Mouse (Mus musculus) layer of hippocampus, adult 11-12 months (tissue): Measurements from ENCODE around the gene Msi1.
"Not testable (repeated sequence)": the region's sequence is repeated elsewhere in the genome, so short reads cannot be mapped to it uniquely, and the experiment has no call there.

Experiments used
- DNase-seq: peaks from one replicate; pipeline ENCODE4 v3.0.0; 2022; ENCODE audit warnings: low spot score

Gene Msi1

DNA sequence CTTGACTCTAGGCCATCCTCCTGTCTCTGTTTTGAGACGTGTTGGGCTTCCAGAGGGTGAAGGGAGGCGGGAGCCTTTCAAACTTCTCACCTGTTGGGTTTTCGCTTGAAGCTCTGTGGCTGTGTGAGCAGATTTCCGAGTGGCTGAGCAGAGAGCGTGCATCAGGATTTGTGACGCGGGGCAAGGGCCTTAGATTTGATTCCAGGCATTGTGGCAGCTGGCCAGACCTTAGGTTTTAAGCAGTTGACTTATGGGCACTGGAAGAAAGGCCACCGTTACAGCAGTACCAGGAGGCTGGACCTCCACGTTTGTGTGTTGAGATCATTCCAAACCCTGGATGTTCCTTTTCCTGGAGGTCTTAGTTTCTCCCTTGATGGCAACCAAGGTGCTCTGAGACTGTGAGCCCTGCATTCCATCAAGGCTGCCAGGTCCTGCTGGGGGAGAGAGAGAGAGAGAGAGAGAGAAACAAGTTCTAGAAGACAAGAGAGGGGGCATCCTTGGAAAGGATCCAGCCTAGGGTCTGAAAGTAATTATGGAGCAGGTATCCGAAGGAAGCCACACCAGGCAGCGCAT, 5.0 kb downstream of the Msi1 start:
- DNase-seq = no peak

DNA sequence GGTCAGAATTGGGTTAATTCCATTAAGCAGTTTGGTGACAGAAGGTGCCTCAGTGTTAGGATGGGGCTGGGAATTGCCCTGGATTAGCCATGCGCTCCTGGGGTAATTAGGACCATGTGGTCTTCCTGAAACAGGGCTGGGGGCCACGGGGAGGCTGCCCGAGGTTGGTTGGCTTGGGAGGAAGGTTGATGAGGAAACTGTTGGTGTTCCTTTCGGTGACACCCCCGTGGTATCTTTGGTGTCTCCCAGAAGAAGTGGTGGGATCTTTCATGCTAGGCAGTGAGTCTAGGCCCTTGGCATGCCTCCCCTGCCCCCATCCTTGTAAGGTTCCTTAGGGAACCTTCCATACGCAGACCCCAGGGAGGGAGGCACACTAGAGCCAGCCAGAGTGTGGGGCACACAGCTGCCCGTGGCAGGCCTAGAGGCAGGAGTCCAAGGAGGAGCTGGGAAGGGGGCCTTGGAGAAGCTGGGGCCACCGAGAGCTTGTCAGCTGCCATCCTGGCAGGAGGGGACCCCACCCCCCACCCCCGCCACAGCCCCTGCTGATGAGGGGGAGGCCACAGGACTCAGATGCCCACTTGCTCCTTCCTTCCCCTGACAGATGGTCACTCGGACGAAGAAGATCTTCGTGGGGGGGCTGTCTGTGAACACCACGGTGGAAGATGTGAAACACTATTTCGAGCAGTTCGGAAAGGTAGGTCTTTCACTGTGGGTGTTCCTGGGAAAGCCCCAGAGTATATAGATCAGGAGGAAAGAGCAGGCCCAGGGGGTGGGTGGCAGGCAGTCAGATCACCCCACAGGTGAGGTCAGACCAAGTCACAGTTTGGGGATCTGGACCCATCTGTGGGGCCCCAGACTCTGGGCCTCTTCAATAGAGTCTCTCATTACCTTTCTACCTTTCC, 5.7 kb downstream of the Msi1 start:
- DNase-seq = no peak

DNA sequence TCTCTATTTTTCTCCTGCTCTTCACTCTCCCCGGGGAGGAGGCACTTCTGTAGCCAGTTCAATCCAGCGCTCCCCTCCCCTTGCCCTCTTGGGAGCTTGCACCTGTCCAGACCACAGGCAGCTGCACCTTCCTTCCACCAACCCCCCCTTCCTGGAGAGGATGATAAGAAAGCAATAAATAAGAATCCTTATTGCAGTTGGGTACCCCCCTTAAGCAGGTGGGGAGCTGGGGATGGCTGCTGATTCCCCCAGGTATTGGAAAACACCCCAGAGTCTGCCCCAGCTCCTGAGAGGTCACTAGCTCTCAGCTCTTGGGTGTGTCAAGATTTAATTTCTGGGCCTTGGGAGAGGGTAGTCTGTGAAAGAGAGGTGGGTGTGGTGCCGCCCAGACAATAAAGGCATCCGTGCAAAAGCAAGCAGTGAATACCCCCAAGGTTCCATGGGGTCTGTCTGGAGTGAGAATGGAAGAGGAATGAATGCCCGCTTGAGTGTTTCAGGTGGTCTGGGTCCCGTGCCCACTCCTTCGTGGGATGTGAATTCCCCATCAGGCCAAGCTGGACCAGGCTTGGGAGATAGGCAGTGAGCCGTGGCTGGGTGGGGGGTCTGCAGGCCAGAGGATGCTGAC, 6.5 kb downstream of the Msi1 start:
- no peak for DNase-seq

DNA sequence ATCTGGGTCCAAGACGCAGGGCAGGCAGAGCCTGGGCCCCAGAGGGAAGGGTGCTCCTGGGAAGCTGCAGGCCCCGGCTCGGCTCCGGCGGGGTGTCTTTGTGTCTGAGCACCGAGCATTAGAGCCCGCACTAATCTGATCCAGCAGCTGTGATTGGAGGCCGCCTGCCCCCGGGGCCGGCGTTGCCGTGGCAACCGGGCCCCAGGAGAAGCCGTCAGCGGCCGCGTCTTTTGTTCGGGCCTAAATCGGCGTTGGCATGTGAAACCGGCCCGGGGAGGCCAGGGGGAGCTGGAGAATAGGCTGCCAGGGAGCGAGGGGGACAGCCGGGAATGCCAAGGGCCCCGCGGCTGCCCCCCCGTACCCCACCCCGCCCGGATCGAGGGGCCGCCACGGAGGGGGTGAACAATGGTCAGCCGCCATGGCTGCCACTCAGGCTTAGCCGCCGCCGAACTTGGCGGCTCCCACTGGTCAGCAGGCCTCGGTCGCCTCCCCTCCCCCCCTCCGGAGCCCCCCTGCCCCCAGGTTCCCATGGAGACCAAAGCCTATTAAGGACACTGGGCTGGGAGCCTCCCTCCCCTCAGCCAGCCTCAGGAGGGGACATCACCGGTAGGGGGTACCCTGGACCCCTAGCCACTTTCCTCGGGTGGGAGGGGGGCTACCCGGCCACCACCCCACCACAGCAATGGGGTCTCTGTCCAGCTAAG, 7.2 kb downstream of the Msi1 start:
- peak; percentile 89 for DNase-seq

DNA sequence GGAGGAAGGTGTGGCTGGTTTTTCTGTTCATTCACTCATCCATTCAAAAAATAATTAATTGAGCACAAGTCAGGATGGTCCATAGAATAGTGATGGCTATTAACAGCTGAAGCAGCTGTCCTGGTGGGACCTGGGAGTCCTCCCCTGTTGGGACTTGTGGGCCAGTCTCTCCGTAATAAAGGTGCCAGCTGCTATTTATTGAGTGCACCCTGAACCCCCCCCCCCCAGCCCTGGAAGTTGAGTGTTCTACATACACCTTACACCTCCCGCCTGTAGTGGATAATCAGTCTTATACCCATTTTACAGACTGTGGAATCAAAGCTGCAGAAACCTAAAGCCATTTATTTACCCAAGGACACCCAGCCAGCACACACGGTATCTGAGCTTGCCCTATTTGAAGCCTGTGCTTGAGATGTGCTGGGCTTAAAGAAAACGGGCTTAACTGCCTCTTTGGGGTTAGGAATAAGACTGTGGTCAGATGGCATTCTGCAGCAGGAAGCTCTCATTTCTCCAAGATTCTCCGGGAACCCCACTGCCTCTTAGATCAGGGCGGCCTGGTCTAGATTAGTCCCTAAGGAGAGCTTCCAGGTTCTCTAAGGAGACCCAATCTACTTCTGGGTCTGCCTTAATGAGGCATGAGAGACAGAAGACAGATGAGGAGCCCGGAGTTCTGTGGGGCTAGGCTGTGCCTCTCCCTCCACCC, 8.0 kb downstream of the Msi1 start:
- DNase-seq = no peak

DNA sequence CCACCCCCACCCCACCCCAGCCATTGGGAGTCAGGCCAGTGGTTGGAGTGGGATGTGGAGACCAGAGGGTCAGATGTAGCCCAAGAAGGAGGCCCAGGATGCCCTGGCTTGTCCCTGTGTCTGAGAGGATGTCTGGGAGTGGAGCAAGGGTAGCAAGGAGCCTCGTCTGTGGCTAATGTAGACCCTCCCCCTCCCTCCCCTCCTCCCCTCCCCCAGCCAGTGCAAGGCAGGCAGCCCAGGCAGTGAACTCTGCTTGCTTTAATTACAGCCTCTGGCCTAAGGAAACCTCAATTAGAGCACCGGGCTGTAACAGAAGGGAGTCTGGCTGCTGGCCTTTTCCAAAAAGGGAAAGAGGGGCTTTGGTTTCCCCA, 8.5 kb downstream of the Msi1 start:
- no peak for DNase-seq

DNA sequence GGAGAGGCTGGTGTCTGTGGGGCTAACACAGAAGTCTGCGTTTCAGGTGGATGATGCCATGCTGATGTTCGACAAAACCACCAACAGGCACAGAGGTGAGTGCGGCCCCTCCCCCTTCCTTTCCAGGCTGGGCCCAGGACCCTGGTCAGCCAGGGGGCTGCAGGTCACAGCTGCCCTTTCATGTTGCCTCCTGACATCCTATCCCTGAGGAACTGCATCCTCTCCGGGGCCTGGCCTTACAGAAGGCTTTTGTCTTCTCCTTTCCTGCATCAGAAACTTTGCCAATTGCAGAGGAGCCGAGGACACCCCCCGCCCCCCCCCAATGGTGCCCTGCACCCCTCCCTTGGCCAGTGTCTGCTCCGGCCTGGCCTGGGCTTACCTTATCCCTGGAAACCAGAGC, 9.3 kb downstream of the Msi1 start:
- no peak for DNase-seq

DNA sequence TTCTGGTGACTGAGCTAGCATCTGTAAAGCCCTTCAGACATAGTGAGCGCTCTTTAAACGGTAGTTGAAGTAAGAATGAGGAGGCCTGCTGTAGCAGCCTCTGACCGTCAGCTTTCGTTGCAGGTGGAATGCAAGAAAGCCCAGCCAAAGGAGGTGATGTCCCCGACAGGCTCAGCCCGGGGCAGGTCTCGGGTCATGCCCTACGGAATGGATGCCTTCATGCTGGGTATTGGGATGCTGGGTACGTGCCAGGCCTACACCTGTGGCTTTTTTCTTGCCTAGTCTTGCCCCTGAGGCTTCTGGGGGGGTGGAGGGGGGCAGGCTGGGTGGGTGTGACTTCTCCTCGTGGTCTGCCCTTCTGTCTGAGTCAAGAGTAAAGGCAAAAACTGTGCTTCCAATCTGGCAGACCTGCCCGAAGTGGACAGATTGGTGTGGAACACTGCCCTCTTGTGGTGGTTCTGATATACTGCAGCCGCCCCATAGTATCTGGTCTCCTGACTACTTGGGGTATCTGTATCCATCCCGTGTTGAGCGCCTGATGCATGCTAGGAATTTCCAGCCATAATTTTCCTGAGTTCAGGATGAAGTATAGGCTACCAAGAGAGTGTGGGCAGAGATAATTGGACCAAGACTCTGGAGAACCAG, 11.9 kb downstream of the Msi1 start:
- DNase-seq = peak; percentile 81

DNA sequence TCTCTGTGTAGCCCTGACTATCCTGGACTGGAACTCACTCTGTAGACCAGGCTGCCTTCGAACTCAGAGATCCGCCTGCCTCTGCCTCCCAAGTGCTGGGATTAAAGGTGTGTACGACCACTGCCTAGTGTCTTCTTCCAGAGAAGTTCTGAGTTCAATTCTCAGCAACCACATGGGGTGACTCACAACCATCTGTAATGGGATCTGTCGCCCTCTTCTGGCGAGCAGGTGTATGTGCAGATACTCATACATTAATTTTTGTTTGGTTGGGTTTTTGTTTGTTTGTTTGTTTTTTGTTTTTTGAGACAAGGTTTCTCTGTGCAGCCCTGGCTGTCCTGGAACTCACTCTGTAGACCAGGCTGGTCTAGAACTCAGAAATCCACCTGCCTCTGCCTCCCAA, 13.3 kb downstream of the Msi1 start:
- not testable (repeated sequence) for DNase-seq

DNA sequence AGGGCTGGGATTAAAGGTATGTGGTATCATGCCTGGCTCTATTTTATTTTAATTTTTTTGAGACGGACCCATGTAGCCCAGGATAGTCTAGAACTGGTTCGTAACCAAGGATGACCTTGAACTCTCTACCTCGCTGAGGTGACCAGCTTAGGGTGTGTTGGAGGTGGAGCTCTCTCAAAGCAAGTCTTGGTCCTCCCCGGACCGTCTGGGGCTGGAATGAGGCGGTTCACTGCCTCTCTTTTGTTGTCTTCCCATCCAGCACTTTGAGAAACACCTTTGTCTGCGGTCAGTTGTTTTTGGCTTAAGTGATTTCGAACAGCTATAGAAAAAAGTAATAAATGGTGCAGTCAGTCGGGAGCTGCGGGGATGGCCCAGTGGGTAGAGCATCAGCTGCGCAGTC, 14.7 kb downstream of the Msi1 start:
- no peak for DNase-seq

DNA sequence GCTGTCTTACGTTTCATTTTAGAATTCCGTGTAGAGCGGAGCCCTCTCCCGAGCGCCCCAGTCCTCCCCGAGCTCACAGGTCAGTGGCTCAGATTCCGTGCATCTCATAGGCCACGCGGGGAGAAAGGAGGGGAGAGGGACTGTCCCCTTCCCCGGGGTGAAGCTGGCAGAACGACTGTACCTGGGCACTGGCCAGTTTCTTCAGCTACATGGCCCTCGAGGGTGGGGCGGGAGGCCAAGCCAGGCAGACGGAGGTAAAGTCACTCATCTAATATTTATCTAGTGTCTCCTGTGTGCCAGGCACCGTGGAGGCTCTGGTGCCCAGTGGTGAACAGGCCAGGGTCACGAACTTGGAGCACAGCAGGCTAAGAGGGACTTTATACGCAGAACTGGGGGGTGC, 17.7 kb downstream of the Msi1 start:
- DNase-seq = no peak

DNA sequence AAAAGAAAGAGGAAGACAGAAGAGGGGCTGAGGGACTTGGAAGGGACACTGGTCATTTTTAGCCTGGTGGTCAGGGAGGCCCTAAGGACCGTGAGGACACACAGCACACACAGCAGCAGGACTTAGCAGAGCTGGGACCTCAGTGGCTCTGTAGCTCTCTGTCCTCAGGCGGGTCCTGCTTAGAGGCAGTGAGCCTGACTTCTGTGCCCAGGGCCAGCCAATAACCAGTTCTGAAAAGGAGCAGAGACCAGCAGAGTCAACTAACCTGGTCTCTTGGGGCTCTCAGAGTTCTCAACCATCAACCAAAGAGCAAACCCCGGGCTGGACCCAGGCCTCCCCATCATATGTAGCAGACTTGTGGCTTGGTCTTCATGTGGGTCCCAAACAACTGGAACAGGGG, 19.8 kb downstream of the Msi1 start:
- DNase-seq = no peak

DNA sequence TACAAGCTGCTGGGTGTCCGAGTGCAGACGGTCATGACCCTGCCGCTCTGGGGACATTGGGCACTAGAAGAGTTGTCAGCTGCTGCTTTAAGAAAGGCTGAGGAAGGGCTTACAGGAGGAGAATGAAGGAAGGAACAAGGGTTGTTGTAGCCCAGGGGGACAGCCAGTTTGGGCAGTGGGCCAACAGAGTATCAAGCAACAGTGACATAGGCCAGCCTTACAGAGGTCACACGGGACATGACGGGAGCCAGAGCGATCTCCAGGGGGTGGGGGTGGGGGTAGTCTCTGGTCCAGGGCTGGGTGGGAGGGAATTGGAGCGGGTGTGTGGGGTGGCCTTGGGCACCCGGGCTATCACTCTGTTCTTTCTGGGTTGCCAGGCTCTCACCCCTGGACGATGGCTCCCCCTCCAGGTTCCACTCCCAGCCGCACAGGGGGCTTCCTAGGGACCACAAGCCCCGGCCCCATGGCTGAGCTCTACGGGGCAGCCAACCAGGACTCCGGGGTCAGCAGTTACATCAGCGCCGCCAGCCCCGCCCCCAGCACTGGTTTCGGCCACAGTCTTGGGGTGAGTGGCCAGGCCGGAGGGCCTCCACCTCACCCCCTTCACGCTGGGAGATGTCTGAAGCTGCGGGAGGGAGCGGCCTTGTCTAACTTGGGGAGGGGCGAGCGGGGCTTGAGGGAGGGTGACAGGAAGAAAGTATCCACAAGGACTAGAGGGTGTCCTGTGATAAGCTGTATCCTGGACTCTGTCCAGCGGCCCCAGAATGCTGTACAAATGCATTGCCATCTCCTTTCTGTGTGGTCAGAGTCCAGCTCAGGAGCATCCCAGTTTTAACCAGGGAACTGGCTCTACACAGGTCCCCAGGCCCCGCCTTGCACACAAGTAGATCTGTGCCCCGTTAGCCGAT, 21.3 kb downstream of the Msi1 start:
- DNase-seq = no peak

DNA sequence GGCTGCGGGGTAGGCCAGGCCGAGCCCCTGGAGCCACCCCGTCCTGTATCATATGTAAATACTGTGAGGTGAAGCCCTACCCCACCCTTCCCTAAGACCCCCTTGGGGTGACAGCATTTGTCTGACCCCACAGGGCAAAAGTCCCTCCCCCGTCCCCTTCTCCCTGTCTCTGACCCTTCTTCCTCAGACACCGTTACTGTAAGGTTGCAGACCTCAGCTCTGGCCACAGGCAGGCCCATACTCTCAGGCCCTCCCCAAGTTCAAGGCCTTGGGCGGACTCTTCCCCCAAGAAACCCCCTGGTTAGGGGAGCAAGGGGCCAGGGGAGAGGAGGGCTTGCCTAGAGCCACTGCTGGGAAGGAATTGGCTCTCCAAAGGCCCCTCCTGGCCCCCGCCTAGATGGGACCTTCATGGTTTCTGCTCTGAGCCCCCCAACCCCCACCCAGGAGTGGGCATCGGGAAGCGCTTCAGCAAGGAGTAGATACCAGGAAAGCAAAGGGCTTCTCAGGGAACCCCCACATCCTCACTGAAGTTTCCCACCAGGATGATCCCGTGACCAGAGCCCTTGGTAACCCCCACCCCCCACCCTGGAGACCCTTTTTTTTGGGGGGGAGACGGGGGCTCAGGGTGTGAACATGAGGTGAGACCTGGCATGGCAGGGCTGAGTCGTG, 25.2 kb downstream of the Msi1 start:
- DNase-seq = no peak

DNA sequence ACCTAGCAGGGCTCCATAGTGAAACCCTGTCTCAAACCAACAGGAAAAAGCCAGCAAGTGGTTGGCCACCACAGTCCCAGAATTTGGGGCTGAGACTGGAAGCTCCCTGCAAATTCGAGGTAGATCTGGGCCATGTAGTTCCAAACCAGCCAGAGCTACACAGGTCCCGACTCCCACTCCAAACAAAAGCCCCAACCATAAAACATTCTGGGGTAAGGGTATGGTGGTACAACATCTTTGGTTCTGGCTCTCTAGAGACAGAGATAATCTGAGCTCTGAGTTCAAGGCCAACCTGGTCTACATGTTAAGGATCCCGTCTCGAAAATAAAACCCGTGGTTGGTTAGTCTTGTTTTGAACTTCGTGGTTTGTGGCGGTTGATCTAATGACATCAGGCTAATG, 26.4 kb downstream of the Msi1 start:
- DNase-seq = no peak

DNA sequence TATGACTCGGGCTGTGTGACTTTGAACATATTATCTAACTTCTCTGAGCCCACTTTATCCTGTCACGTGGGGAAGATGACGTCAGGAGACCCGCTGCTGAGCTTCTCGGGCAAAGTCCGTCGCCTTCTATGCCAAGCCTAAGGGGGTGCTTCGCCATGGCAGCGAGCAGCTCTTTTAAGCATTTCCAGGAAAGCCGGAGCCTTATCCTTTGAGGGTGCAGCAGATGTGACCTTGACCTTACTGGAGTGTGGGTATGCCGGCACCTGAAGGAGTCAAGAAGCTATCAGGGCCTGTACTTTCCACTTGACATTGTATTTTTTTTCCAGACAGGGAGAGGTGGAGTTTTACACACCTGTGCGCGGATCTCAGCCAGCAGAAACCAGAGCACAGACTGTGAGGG, 29.5 kb downstream of the Msi1 start:
- no peak for DNase-seq

DNA sequence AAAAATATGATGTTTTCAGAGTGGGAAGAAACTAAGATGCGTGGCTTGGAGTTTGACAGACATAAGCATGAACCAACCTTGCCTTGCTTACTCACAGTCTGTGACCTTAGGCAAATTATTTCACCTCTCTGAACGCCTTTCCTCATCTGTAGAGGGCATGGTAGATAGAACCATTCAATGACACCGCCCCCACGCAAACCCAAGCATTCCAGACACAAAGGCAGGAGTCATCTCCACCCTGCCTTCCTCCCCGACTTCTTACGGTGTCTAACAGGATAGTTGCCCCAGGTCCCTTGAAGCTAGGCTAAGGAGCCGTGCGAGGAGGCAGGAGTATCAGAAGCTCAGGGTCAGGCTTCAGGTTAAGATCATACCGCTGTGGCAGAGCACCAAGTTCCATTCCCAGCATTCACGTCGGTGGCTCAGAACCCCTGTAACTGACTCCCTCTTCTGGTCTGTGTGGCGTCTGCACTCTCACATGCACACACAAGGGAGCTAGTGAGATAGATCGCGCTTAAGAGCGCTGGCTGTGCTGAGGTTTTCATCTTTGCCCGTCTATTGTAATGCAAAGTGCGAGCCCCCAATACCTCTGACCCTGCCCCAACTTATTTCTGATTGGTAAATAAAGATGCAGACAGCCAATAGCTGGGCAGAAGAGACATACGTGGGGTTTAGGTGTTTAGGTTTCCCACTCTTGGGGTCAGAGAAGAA, 35.2 kb downstream of the Msi1 start:
- DNase-seq = no peak

DNA sequence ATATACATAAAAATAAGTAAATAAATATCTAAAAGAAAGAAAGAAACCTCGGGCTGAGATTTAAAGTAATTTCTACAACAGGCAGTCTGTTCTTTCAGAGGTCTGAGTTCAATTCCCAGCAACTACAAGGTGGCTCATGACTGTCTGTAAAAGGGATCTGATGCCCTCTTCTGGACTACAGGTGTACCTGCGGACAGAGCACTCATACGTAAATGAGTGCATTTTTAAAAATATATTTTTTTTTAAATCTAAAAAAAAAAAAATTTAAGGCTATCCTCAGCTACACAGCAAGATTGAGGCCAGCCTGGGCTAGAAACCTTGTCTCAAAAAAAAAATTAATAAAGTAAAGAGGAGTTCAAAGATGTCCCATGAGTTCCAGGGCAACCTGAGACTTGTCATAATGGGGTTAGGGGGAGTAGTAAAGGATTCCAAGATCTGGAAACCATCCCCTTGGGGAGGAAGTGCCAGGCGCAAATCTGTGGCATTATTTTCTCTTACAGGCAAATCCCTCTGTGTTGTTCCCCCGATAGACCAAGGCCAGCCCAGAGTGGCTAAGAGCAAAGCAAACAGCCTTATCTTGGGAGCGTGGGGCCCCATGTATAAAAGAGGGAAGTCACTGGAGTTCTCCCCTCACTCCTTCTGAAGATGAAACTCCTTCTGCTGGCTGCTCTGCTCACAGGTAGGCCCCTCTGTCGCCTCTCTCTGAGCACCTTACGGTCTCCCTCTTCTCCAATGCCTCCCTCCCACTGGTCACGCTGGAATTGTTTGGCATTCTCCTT, 36.4 kb downstream of the Msi1 start, which contains the start of gene Pla2g1b:
Pla2g1b (plus strand) TSS at position 621 of the 779 bp plus-strand sequence.
- no peak for DNase-seq
